Mouse (Mus musculus) thymus, adult 2 months (tissue): ENCODE results near the gene Tnrc6c. TPM values are rescaled to one million over a fixed set of nuclear protein-coding genes. Genes with fewer than 3 reads are reported as not detected.

ENCODE experiments used
- DNase-seq: peaks from one replicate; pipeline ENCODE4 v3.0.0; 2021
- H3K27ac ChIP-seq: fragments of 200-500 bp; 2 replicates; pipeline ENCODE4 v1.5.1; 2012; ENCODE audit warnings: low read length, control low read depth; ENCODE audit not compliant: control insufficient read depth, insufficient read depth
- H3K27me3 ChIP-seq: fragments of 200-500 bp; 2 replicates; pipeline ENCODE4 v1.6.1; 2012; ENCODE audit warnings: mild to moderate bottlenecking, low read length, moderate library complexity, mixed read lengths; ENCODE audit not compliant: control insufficient read depth, insufficient read depth
- H3K36me3 ChIP-seq: fragments of 200-500 bp; 2 replicates; pipeline ENCODE4 v1.6.1; 2012; ENCODE audit warnings: mild to moderate bottlenecking, low read length, moderate library complexity; ENCODE audit not compliant: control insufficient read depth, insufficient read depth
- H3K4me1 ChIP-seq: fragments of 200-500 bp; replicated peaks from 2 replicates; pipeline ENCODE4 v1.6.1; 2012; ENCODE audit warnings: low read length; ENCODE audit not compliant: control insufficient read depth, insufficient read depth
- H3K4me3 ChIP-seq: fragments of 200-500 bp; 2 replicates; pipeline ENCODE4 v1.5.1; 2012; ENCODE audit warnings: mild to moderate bottlenecking, low read length, control low read depth, moderate library complexity; ENCODE audit not compliant: control insufficient read depth, insufficient read depth
- CTCF ChIP-seq: fragments of 200-500 bp; IDR thresholded peaks from 2 replicates; pipeline ENCODE4 v1.5.1; 2012; ENCODE audit warnings: mild to moderate bottlenecking, control low read depth, low read length, moderate library complexity, borderline replicate concordance; ENCODE audit not compliant: control insufficient read depth, poor library complexity, insufficient read depth; ENCODE audit errors: extremely low read depth
- POLR2A ChIP-seq: fragments of 200-500 bp; IDR thresholded peaks from 2 replicates; pipeline ENCODE4 v1.6.1; 2012; ENCODE audit warnings: mild to moderate bottlenecking, low read length, control low read depth, moderate library complexity; ENCODE audit not compliant: control insufficient read depth, poor library complexity, insufficient read depth; ENCODE audit errors: extremely low read depth
- WGBS: fragments of 180-500 bp; shearing (Covaris S2); methylation state at CpG from one replicate; pipeline ENCODE4 v1.1.7; 2018; 5-methylcytosine and 5-hydroxymethylcytosine counted together
- polyA plus RNA-seq: library from polyadenylated mRNA; depleted of rRNA; stranded (reverse); fragments of >200 nt; gene quantifications from 2 replicates; pipeline ENCODE4 v1.2.3, GENCODE M21; 2012

Tnrc6c gene
- polyA plus RNA-seq, 1 experiment, result 75.0 TPM

GRCm38 (mm10) chr11:117755891-117756290 is 101.8 kb downstream of the Tnrc6c start:
- Histone ChIP-seq H3K27me3 (no peaks in the 10 kb centered on the region), H3K4me3 (no peak overlapping the region), H3K4me1 (no peaks in the 10 kb centered on the region), H3K27ac (no peak overlapping the region), H3K36me3 (peaks cover 92% of the 10 kb centered on the region)
- no peak for TF ChIP-seq POLR2A
- no peak for TF ChIP-seq CTCF
- WGBS, result 98% methylated on average over 7 of the region's 7 CpGs
- no peak for DNase-seq

GRCm38 (mm10) chr11:117759267-117759666 is 105.2 kb downstream of the Tnrc6c start:
- Histone ChIP-seq H3K27ac (no peak overlapping the region), H3K4me3 (no peak overlapping the region), H3K36me3 (peaks cover 69% of the 10 kb centered on the region), H3K4me1 (peaks cover 8% of the 10 kb centered on the region), H3K27me3 (no peaks in the 10 kb centered on the region)
- TF ChIP-seq CTCF, result 0 out of 2 replicates have a peak, but pooled peaks have one; percentile 13
- TF ChIP-seq POLR2A, result no peak
- DNase-seq, result no peak
- 96% methylated on average over 10 of the region's 10 CpGs for WGBS

GRCm38 (mm10) chr11:117760374-117761119 is 106.5 kb downstream of the Tnrc6c start:
- Histone ChIP-seq H3K27ac (no peak overlapping the region), H3K4me1 (peaks cover 8% of the 10 kb centered on the region), H3K36me3 (peaks cover 56% of the 10 kb centered on the region), H3K27me3 (no peaks in the 10 kb centered on the region), H3K4me3 (no peak overlapping the region)
- WGBS, result 96% methylated on average over 26 of the region's 26 CpGs
- DNase-seq, result no peak
- TF ChIP-seq POLR2A (no peak), CTCF (no peak)

GRCm38 (mm10) chr11:117761801-117762200 is 107.7 kb downstream of the Tnrc6c start:
- peaks cover 49% of the 10 kb centered on the region for H3K36me3 ChIP-seq
- DNase-seq, result no peak
- H3K4me1 ChIP-seq, result peaks cover 8% of the 10 kb centered on the region
- H3K27ac ChIP-seq, result no peak overlapping the region
- H3K27me3 ChIP-seq, result no peaks in the 10 kb centered on the region
- no peak overlapping the region for H3K4me3 ChIP-seq
- WGBS, result 96% methylated on average over 13 of the region's 13 CpGs
- TF ChIP-seq CTCF, result no peak
- TF ChIP-seq POLR2A, result no peak

- peaks cover 45% of the 10 kb centered on the region for H3K36me3 ChIP-seq
- no peak for TF ChIP-seq POLR2A
- no peak for TF ChIP-seq CTCF
- DNase-seq, result no peak
- H3K4me3 ChIP-seq, result no peak overlapping the region
- WGBS, result 83% methylated on average over 12 of the region's 12 CpGs
- no peak overlapping the region for H3K27ac ChIP-seq
- peaks cover 8% of the 10 kb centered on the region for H3K4me1 ChIP-seq
- H3K27me3 ChIP-seq, result no peaks in the 10 kb centered on the region
Observed at GRCm38 (mm10) chr11:117762246-117762645, 108.2 kb downstream of the Tnrc6c start.

- 96% methylated on average over 9 of the region's 9 CpGs for WGBS
- H3K36me3 ChIP-seq, result peaks cover 30% of the 10 kb centered on the region
- H3K4me3 ChIP-seq, result no peak overlapping the region
- no peak overlapping the region for H3K27ac ChIP-seq
- peaks cover 8% of the 10 kb centered on the region for H3K4me1 ChIP-seq
- TF ChIP-seq CTCF, result no peak
- TF ChIP-seq POLR2A, result no peak
- H3K27me3 ChIP-seq, result no peaks in the 10 kb centered on the region
- no peak for DNase-seq
Observed at GRCm38 (mm10) chr11:117764319-117764718, 110.2 kb downstream of the Tnrc6c start.
